Mouse (Mus musculus) layer of hippocampus, postnatal 10 days (tissue): ENCODE results near the gene Hoxb6. TPM values are rescaled to one million over a fixed set of nuclear protein-coding genes. Genes with fewer than 3 reads are reported as not detected.

Source experiments
- DNase-seq, 2 experiments: peaks; one replicate each; pipeline ENCODE4 v3.0.0; 2021; ENCODE audit warnings: low spot score in 2 of 2
- microRNA-seq, 2 experiments: library from miRNA; unstranded; fragments of <30 nt; microRNA quantifications; one replicate each; pipeline ENCODE4 v1.2.0; 2021
- total RNA-seq, 2 experiments: library from RNA; stranded (reverse); gene quantifications; 2 replicates each; pipeline ENCODE4 v1.2.3; 2021

Hoxb6 gene
- total RNA-seq, 2 experiments from 2014 or later, result not detected

DNA sequence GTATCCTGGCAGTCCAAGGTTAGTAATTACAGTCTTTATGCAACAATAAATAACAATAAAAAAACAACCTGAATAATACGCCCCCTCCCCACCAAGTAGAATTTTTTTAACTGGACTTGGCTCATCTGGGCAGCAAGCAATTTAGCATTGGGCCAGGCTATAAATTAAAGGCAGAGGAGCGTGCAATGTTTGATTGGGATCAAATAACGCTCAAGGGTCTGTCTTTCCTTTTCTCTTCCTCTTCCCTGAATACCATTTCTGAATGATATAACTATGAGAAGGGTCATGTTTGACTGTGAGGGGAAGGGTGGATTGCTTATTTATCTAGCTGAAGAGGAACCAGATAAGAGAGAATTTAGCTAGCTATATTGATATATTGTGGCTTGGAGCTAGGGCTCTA lies 56.7 kb downstream of the Hoxb6 start:
- DNase-seq, result no peak

DNA sequence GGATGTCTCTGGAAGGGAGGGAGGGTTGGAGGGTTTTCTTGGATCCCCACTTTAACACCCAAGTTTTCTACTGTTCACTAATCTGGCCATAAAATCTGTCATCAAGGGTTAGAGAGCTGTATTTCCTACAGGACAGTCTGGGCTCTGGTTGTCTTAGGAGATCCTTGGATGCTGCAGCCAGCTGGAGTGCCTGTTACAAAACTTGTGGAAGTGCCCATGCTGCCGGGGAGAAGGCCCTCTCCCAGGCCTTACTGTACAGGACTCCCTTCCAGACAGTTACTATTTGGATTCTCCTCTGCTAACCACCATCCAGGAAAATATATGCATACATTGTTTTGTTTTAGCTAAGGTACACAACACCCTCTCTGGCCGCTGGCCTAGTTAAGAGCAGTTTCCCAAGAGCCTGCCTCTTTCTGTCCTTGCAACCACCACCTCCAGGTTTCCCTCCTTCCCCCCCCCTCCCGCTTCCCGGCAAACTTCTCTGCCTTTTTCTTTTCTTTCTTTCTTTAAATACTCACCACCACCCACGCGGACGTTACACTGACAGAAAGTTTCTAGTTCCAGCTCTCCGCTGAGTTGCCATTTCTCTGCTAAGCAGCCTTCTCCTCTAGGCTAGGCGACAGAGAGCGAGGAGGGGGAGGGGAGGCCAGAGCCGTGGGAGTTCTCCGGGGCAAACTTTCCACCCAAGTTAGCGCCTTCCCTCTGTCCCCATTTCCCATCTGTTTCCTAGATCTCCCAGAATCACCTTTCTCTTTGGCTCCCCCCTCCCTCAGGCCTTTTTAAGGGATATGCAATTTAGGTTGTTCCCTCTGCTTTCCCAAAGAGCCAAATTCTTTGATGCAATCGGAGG lies 57.4 kb downstream of the Hoxb6 start:
- no peak for DNase-seq

DNA sequence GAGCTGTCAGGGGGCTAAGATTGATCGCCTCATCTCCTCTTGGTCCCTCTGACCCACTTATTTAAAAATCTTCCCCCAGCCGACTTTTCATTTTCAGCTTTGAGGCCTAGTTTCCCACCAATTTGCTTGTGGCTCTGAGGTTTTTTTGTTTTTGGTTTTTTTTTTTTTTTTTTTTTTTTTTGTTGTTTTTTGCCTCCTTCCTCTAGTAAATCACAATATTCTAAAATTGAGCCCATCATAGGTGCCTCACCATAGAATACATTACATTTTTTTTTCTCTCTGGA lies 58.0 kb downstream of the Hoxb6 start, which contains the start of gene Hoxb2:
Gene Hoxb2, plus strand, starts transcription at position 185 of the 284 bp plus-strand sequence.
- DNase-seq, result no peak

DNA sequence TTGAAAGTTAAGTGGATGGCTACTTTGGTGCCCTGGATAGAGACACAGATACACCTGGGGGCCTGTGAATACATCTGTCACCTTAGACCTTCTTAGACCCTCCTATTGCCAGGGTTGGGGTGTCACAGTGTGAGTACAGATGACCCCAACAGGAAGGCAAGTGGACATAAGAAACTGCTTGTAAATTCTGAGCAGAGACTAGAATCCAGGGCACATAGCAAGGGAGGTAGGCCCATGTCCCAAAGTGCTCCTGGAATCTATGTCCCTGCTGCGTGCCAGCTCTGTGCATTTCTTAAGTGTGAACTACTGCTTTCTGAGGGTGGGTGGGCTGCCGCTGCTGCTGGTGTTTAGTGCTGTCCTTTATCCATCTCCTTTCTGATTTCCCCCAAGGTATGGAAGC lies 58.5 kb downstream of the Hoxb6 start:
- DNase-seq, result no peak

Small RNAs within 50 kb of the gene (microRNA-seq; reads per million reads assigned to microRNA genes)
- 5.5 to 8.7 reads per million in 2 experiments for gene Mir10a
- gene Mir196a-1, result 0 to 0.89 reads per million in 2 experiments

Other genes starting within 250 kb of the Hoxb6 start
- gene Ube2z, start 227.1 kb upstream of the Hoxb6 start, total RNA-seq, result 10 to 100 TPM; 56.6 to 57.8 TPM
- gene Atp5g1, start 216.8 kb upstream of the Hoxb6 start, total RNA-seq, result 100 to 1,000 TPM; 583 to 624 TPM
- gene Calcoco2, start 180.5 kb upstream of the Hoxb6 start, total RNA-seq, result not detected
- under 1 TPM; 0.42 to 0.55 TPM for gene Ttll6, start 158.7 kb upstream of the Hoxb6 start, total RNA-seq
- gene Hoxb13, start 98.2 kb upstream of the Hoxb6 start, total RNA-seq, result not detected
- gene Hoxb9, start 21.0 kb upstream of the Hoxb6 start, total RNA-seq, result not detected
- not detected for gene Hoxb8, start 10.6 kb upstream of the Hoxb6 start, total RNA-seq
- not detected for gene Hoxb7, start 5.9 kb upstream of the Hoxb6 start, total RNA-seq
- not detected for gene Hoxb5, start 10.9 kb downstream of the Hoxb6 start, total RNA-seq
- not detected for gene Hoxb4, start 25.8 kb downstream of the Hoxb6 start, total RNA-seq
- not detected for gene Hoxb3, start 30.9 kb downstream of the Hoxb6 start, total RNA-seq
- gene Hoxb2, start 58.0 kb downstream of the Hoxb6 start, total RNA-seq, result not detected
- gene Hoxb1, start 73.3 kb downstream of the Hoxb6 start, total RNA-seq, result not detected
- 1 to 10 TPM; 1.4 to 2.0 TPM for gene Skap1, start 172.1 kb downstream of the Hoxb6 start, total RNA-seq